Mouse (Mus musculus) intestine, postnatal 0 days (tissue): ENCODE measurements around the gene Slc25a13. TPM values are rescaled to one million over a fixed set of nuclear protein-coding genes. Genes with fewer than 3 reads are reported as not detected.

Experiments
- ATAC-seq: fragments of 200-750 bp; cut with Nextera tagmentation; 2 replicates; pipeline ENCODE4 v1.8.0; 2017; ENCODE audit warnings: mild to moderate bottlenecking, moderate TSS enrichment, moderate library complexity
- H3K27ac ChIP-seq: fragments of 300-500 bp; sonication (generic); 2 replicates; pipeline ENCODE4 v1.5.1; 2014; ENCODE audit warnings: mild to moderate bottlenecking, low read depth, low read length, moderate library complexity
- H3K27me3 ChIP-seq: fragments of 300-500 bp; sonication (generic); replicated peaks from 2 replicates; pipeline ENCODE4 v1.6.1; 2014; ENCODE audit warnings: low read length, mixed read lengths; ENCODE audit not compliant: control insufficient read depth, insufficient read depth
- H3K36me3 ChIP-seq: fragments of 300-500 bp; sonication (generic); 2 replicates; pipeline ENCODE4 v1.6.1; 2014; ENCODE audit warnings: mild to moderate bottlenecking, moderate library complexity; ENCODE audit not compliant: control insufficient read depth, insufficient read depth
- H3K4me1 ChIP-seq: fragments of 300-500 bp; sonication (generic); replicated peaks from 2 replicates; pipeline ENCODE4 v1.6.1; 2014; ENCODE audit warnings: antibody characterized with exemption, low read length, mixed read lengths; ENCODE audit not compliant: control insufficient read depth, insufficient read depth
- H3K4me2 ChIP-seq: fragments of 300-500 bp; sonication (generic); replicated peaks from 2 replicates; pipeline ENCODE4 v1.6.1; 2014; ENCODE audit warnings: low read depth, mild to moderate bottlenecking, moderate library complexity
- H3K4me3 ChIP-seq: fragments of 300-500 bp; sonication (generic); 2 replicates; pipeline ENCODE4 v1.5.1; 2014; ENCODE audit warnings: low read depth, low read length
- H3K9ac ChIP-seq: fragments of 300-500 bp; sonication (generic); 2 replicates; pipeline ENCODE4 v1.6.1; 2014; ENCODE audit warnings: mild to moderate bottlenecking, low read depth, low read length
- H3K9me3 ChIP-seq: fragments of 300-500 bp; sonication (generic); 2 replicates; pipeline ENCODE4 v1.6.1; 2016; ENCODE audit warnings: mixed run types; ENCODE audit not compliant: control insufficient read depth
- CTCF ChIP-seq: sonication (generic); IDR thresholded peaks from 2 replicates; pipeline ENCODE4 v1.5.1; 2016; ENCODE audit warnings: low read depth, mild to moderate bottlenecking, control low read depth, antibody characterized with exemption, moderate library complexity
- WGBS: fragments of 180-500 bp; shearing (Covaris S2); extraction: QIAGEN DNeasy Blood & Tissue Kit; methylation state at CpG from one replicate; pipeline ENCODE4 v1.1.7; 2014; 5-methylcytosine and 5-hydroxymethylcytosine counted together
- polyA plus RNA-seq: library from polyadenylated mRNA; unstranded; fragments of >200 nt; fragmentation: Nextera tagmentation; extraction: Ambion mirVana; gene quantifications from 2 replicates; pipeline ENCODE4 v1.2.1, GENCODE M21; 2015

Gene Slc25a13
- polyA plus RNA-seq, 1 experiment from 2014 or later: 32.3 TPM

DNA sequence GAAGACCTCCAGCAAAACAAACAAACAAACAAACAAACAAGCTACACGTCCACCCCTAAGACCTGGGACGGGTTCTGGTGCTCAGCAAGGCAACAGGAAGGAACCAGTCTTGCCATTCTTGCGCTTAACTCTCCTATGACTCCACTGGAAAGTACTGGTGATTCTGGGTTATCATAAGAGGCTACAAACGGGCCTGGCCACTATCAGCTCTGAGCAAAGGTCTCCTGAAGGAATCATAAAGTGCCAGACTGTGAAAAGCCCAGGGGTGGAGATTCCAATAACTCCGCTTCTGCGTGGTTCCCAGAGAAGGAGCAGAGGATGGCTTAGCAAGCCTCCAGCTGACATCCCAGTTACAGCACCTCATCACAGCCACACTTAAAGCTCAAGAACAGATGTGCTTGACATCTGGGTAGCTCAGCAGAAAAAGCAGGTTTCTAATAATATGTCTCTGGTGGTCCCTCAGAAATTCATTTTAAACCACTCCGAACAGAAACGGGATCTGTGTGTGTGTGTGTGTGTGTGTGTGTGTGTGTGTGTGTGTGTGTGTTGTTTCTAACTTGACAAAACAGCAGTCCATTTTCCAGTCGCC is 116.0 kb downstream of the Slc25a13 start:
- Histone ChIP-seq H3K4me3 (no peak overlapping the region), H3K4me2 (no peak overlapping the region), H3K9ac (no peak overlapping the region), H3K27me3 (no peaks in the 10 kb centered on the region), H3K4me1 (peaks cover 15% of the 10 kb centered on the region), H3K9me3 (no peaks in the 10 kb centered on the region), H3K36me3 (0 out of 2 replicates have a peak, but pooled peaks cover 5% of the 10 kb centered on the region), H3K27ac (no peak overlapping the region)
- TF ChIP-seq CTCF: no peak
- ATAC-seq: peak; percentile 82
- 51% methylated on average over 9 of the region's 9 CpGs for WGBS

DNA sequence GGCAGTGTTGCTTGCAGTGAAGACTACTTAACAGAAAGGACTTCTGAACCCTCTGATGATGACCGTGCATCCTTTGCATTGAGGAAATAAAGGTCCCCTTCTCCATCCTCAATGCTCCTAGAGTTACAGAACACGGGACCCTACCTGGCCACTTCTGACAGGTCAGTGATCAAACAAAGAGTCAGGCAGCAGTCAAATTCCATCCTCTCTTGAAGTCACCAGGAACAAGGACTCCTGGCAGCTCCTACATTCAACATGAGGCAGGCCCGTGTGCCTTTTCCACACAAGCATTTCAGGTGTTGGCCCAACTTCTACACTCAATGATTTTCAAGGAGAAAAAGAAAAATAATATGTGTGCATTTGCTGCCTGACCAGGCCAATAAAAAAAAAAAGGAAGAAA is 123.0 kb downstream of the Slc25a13 start:
- Histone ChIP-seq H3K9ac (no peak overlapping the region), H3K4me1 (no peaks in the 10 kb centered on the region), H3K4me2 (no peak overlapping the region), H3K27me3 (no peaks in the 10 kb centered on the region), H3K9me3 (no peaks in the 10 kb centered on the region), H3K27ac (no peak overlapping the region), H3K4me3 (no peak overlapping the region), H3K36me3 (peaks cover 10% of the 10 kb centered on the region; the same call in 1 of the 2 replicates)
- TF ChIP-seq CTCF: no peak
- WGBS: 57% methylated on average over 3 of the region's 3 CpGs
- no peak for ATAC-seq

GRCm38 (mm10) chr6:6093522-6093921 is 123.5 kb downstream of the Slc25a13 start:
- TF ChIP-seq CTCF: no peak
- no peak overlapping the region for H3K4me2 ChIP-seq
- H3K27ac ChIP-seq: no peak overlapping the region
- 45% methylated on average over 3 of the region's 3 CpGs for WGBS
- H3K4me1 ChIP-seq: no peaks in the 10 kb centered on the region
- no peaks in the 10 kb centered on the region for H3K9me3 ChIP-seq
- no peak overlapping the region for H3K4me3 ChIP-seq
- no peaks in the 10 kb centered on the region for H3K27me3 ChIP-seq
- peaks cover 10% of the 10 kb centered on the region; the same call in 1 of the 2 replicates for H3K36me3 ChIP-seq
- no peak for ATAC-seq
- H3K9ac ChIP-seq: no peak overlapping the region

- no peaks in the 10 kb centered on the region for H3K27me3 ChIP-seq
- WGBS: 89% methylated on average over 10 of the region's 10 CpGs
- no peak for ATAC-seq
- H3K4me2 ChIP-seq: no peak overlapping the region
- H3K9me3 ChIP-seq: no peaks in the 10 kb centered on the region
- H3K4me1 ChIP-seq: no peaks in the 10 kb centered on the region
- peaks cover 10% of the 10 kb centered on the region; the same call in 1 of the 2 replicates for H3K36me3 ChIP-seq
- H3K27ac ChIP-seq: no peak overlapping the region
- H3K9ac ChIP-seq: no peak overlapping the region
- H3K4me3 ChIP-seq: no peak overlapping the region
- no peak for TF ChIP-seq CTCF
Observed at GRCm38 (mm10) chr6:6092497-6092896, 124.5 kb downstream of the Slc25a13 start.

GRCm38 (mm10) chr6:6091016-6091415 is 126.0 kb downstream of the Slc25a13 start:
- 86% methylated on average over 3 of the region's 3 CpGs for WGBS
- TF ChIP-seq CTCF: no peak
- Histone ChIP-seq H3K4me1 (no peaks in the 10 kb centered on the region), H3K9ac (no peak overlapping the region), H3K9me3 (no peaks in the 10 kb centered on the region), H3K27ac (no peak overlapping the region), H3K36me3 (peaks cover 6% of the 10 kb centered on the region; the same call in 1 of the 2 replicates), H3K27me3 (no peaks in the 10 kb centered on the region), H3K4me2 (no peak overlapping the region), H3K4me3 (no peak overlapping the region)
- no peak for ATAC-seq

DNA sequence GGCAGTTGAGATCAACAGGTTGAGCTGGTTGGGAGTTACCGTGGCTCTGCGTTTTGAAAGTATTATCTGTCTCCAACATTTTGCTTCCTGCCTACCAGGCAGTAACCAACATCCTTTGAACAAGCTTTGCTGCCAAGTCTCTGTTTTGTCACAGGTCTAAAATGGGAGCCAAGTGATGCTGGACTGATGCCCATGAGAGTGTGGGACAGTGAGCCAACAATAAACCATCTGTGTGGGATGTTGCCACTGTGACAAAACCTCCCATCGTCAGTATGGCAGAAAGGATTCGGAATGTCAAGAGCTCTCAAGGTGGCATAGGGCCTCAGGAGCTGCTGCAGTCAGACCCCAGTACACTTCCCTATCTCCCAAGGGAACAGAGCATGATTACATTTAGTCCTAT is 128.8 kb downstream of the Slc25a13 start:
- no peak for TF ChIP-seq CTCF
- Histone ChIP-seq H3K9ac (no peak overlapping the region), H3K9me3 (no peaks in the 10 kb centered on the region), H3K4me3 (no peak overlapping the region), H3K36me3 (peaks cover 6% of the 10 kb centered on the region; the same call in 1 of the 2 replicates), H3K27me3 (no peaks in the 10 kb centered on the region), H3K4me2 (no peak overlapping the region), H3K27ac (no peak overlapping the region), H3K4me1 (no peaks in the 10 kb centered on the region)
- no peak for ATAC-seq
- 85% methylated on average over 4 of the region's 4 CpGs for WGBS
